Mouse (Mus musculus) lung, adult 2 months (tissue): ENCODE data around the gene Cul9. TPM values are rescaled to one million over a fixed set of nuclear protein-coding genes. Genes with fewer than 3 reads are reported as not detected.
A peak's percentile ranks its signal among the peaks of the same experiment; 100 is the strongest.

Source experiments
- DNase-seq: peaks from one replicate; pipeline ENCODE4 v3.0.0; 2022
- H3K4me1 ChIP-seq: fragments of 200-500 bp; 2 replicates; pipeline ENCODE4 v1.6.1; 2011; ENCODE audit warnings: low read length; ENCODE audit not compliant: control insufficient read depth, insufficient read depth
- H3K4me3 ChIP-seq: fragments of 200-500 bp; replicated peaks from 2 replicates; pipeline ENCODE3; 2011; ENCODE audit warnings: low read depth, mild to moderate bottlenecking, control low read depth, low read length; ENCODE audit errors: extremely low read depth
- CTCF ChIP-seq: fragments of 200-500 bp; IDR thresholded peaks from 2 replicates; pipeline ENCODE4 v1.5.1; 2011; ENCODE audit warnings: mild to moderate bottlenecking, low read length, control low read depth; ENCODE audit not compliant: insufficient read depth
- POLR2A ChIP-seq: fragments of 200-500 bp; IDR thresholded peaks from 2 replicates; pipeline ENCODE4 v1.6.1; 2011; ENCODE audit warnings: low read depth, mild to moderate bottlenecking, control low read depth, low read length, borderline replicate concordance; ENCODE audit errors: extremely low read depth
- WGBS: fragments of 180-500 bp; shearing (Covaris S2); methylation state at CpG from one replicate; pipeline ENCODE4 v1.1.7; 2018; 5-methylcytosine and 5-hydroxymethylcytosine counted together
- polyA plus RNA-seq: library from polyadenylated mRNA; depleted of rRNA; stranded (reverse); fragments of >200 nt; gene quantifications from 2 replicates; pipeline ENCODE4 v1.2.3, GENCODE M21; 2012

Cul9 gene
- polyA plus RNA-seq, 1 experiment, result 27.5 TPM

GRCm38 (mm10) chr17:46548741-46549140 is 2.6 kb upstream of the Cul9 start:
- TF ChIP-seq POLR2A, result no peak
- TF ChIP-seq CTCF, result no peak
- Histone ChIP-seq H3K4me3 (no peak overlapping the region), H3K4me1 (peaks cover 10% of the 10 kb centered on the region)
- DNase-seq, result no peak
- 71% methylated on average over 11 of the region's 11 CpGs for WGBS

GRCm38 (mm10) chr17:46547923-46548322 is 1.7 kb upstream of the Cul9 start:
- peaks cover 5% of the 10 kb centered on the region for H3K4me1 ChIP-seq
- no peak for DNase-seq
- WGBS, result 54% methylated on average over 3 of the region's 3 CpGs
- TF ChIP-seq POLR2A (no peak), CTCF (no peak)
- H3K4me3 ChIP-seq, result no peak overlapping the region

GRCm38 (mm10) chr17:46546995-46547394 is 807 bp upstream of the Cul9 start:
- H3K4me1 ChIP-seq, result peaks cover 5% of the 10 kb centered on the region; the same call in 1 of the 2 replicates
- 48% methylated on average over 8 of the region's 8 CpGs for WGBS
- no peak overlapping the region for H3K4me3 ChIP-seq
- no peak for DNase-seq
- TF ChIP-seq CTCF (no peak), POLR2A (no peak)

- TF ChIP-seq CTCF (no peak), POLR2A (no peak)
- H3K4me1 ChIP-seq, result peaks cover 5% of the 10 kb centered on the region; the same call in 1 of the 2 replicates
- no peak for DNase-seq
- WGBS, result 43% methylated on average over 7 of the region's 7 CpGs
- peak overlapping the region; percentile 87 for H3K4me3 ChIP-seq
Observed at GRCm38 (mm10) chr17:46546591-46546990, 403 bp upstream of the Cul9 start.

- H3K4me1 ChIP-seq, result peaks cover 5% of the 10 kb centered on the region; the same call in 1 of the 2 replicates
- no peak for TF ChIP-seq CTCF
- no peak for TF ChIP-seq POLR2A
- 89% methylated on average over 12 of the region's 12 CpGs for WGBS
- H3K4me3 ChIP-seq, result no peak overlapping the region
- DNase-seq, result no peak
Observed at GRCm38 (mm10) chr17:46543661-46544060, 2.5 kb downstream of the Cul9 start.

GRCm38 (mm10) chr17:46525579-46526307 is 20.4 kb downstream of the Cul9 start:
- no peaks in the 10 kb centered on the region for H3K4me1 ChIP-seq
- 34% methylated on average over 12 of the region's 12 CpGs for WGBS
- peak; percentile 65 for DNase-seq
- no peak overlapping the region for H3K4me3 ChIP-seq
- TF ChIP-seq CTCF (peak; percentile 93), POLR2A (no peak)

- no peak for TF ChIP-seq CTCF
- TF ChIP-seq POLR2A, result no peak
- no peak for DNase-seq
- H3K4me1 ChIP-seq, result no peaks in the 10 kb centered on the region
- 69% methylated on average over 10 of the region's 10 CpGs for WGBS
- no peak overlapping the region for H3K4me3 ChIP-seq
Observed at GRCm38 (mm10) chr17:46525065-46525464, 21.1 kb downstream of the Cul9 start.

GRCm38 (mm10) chr17:46521963-46522668 is 24.1 kb downstream of the Cul9 start:
- WGBS, result 48% methylated on average over 24 of the region's 24 CpGs
- DNase-seq, result peak; percentile 25
- no peaks in the 10 kb centered on the region for H3K4me1 ChIP-seq
- no peak overlapping the region for H3K4me3 ChIP-seq
- no peak for TF ChIP-seq CTCF
- no peak for TF ChIP-seq POLR2A

GRCm38 (mm10) chr17:46521174-46521573 is 25.0 kb downstream of the Cul9 start:
- TF ChIP-seq CTCF (no peak), POLR2A (no peak)
- no peak for DNase-seq
- H3K4me1 ChIP-seq, result no peaks in the 10 kb centered on the region
- 76% methylated on average over 9 of the region's 9 CpGs for WGBS
- H3K4me3 ChIP-seq, result no peak overlapping the region

- no peak for TF ChIP-seq POLR2A
- TF ChIP-seq CTCF, result no peak
- H3K4me1 ChIP-seq, result no peaks in the 10 kb centered on the region
- no peak for DNase-seq
- 27% methylated on average over 25 of the region's 25 CpGs for WGBS
- H3K4me3 ChIP-seq, result no peak overlapping the region
Observed at GRCm38 (mm10) chr17:46520385-46520979, 25.7 kb downstream of the Cul9 start.

GRCm38 (mm10) chr17:46519971-46520370 is 26.2 kb downstream of the Cul9 start:
- H3K4me3 ChIP-seq, result no peak overlapping the region
- no peak for TF ChIP-seq POLR2A
- TF ChIP-seq CTCF, result no peak
- H3K4me1 ChIP-seq, result no peaks in the 10 kb centered on the region
- no peak for DNase-seq
- WGBS, result 70% methylated on average over 10 of the region's 10 CpGs
